Mouse (Mus musculus) liver, embryonic 14.5 days (tissue): ENCODE results near the gene Parvb.

Experiments used
- CTCF ChIP-seq: IDR thresholded peaks from 2 replicates; pipeline ENCODE4 v1.5.1; 2016; ENCODE audit warnings: antibody characterized with exemption, low read depth, control low read depth
- EP300 ChIP-seq: IDR thresholded peaks from 2 replicates; pipeline ENCODE4 v1.6.1; 2016; ENCODE audit warnings: antibody characterized with exemption, low read depth

DNA sequence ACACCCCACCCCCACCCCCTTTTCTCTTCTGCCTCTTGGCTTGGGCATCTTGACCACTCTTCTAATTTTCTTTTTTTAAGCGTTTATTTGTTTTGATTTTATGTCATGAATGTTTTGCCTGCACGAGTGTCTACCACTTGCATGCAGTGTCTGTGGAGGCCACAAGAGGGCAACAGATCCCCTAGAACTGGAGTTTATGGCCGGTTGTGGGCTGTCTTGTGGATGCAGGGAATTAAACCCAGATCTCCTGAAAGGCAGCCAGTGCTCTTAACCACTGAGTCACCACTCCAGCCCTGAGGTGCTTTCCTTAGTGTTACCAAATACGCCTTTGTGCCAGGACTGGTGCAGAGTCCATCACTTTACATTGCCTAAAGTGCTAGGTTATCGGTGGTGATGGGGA is 52.2 kb downstream of the Parvb start:
- TF ChIP-seq CTCF (peak; percentile 83), EP300 (no peak)
